Mouse (Mus musculus) hindbrain, postnatal 0 days (tissue): ENCODE measurements around the gene Prkcb. TPM values are rescaled to one million over a fixed set of nuclear protein-coding genes. Genes with fewer than 3 reads are reported as not detected.

Experiments used
- ATAC-seq: fragments of 200-750 bp; cut with Nextera tagmentation; 2 replicates; pipeline ENCODE4 v1.8.0; 2017; ENCODE audit warnings: mild to moderate bottlenecking, moderate TSS enrichment, moderate library complexity
- DNase-seq: peaks from one replicate; pipeline ENCODE4 v3.0.0-alpha.2; 2015; ENCODE audit warnings: low spot score
- H3K27ac ChIP-seq: fragments of 300-500 bp; sonication (generic); 2 replicates; pipeline ENCODE4 v1.5.1; 2014; ENCODE audit warnings: mild to moderate bottlenecking
- H3K27me3 ChIP-seq: fragments of 300-500 bp; sonication (generic); 2 replicates; pipeline ENCODE4 v1.6.1; 2014; ENCODE audit warnings: low read length, mixed read lengths; ENCODE audit not compliant: insufficient read depth
- H3K36me3 ChIP-seq: fragments of 300-500 bp; sonication (generic); 2 replicates; pipeline ENCODE4 v1.6.1; 2014; ENCODE audit warnings: low read length, mixed read lengths; ENCODE audit not compliant: insufficient read depth
- H3K4me1 ChIP-seq: fragments of 300-500 bp; sonication (generic); 2 replicates; pipeline ENCODE4 v1.6.1; 2014; ENCODE audit warnings: antibody characterized with exemption, low read length, mixed read lengths; ENCODE audit not compliant: insufficient read depth
- H3K4me2 ChIP-seq: fragments of 300-500 bp; sonication (generic); 2 replicates; pipeline ENCODE4 v1.6.1; 2014; ENCODE audit warnings: low read depth, mild to moderate bottlenecking, low read length, moderate library complexity, mixed read lengths
- H3K4me3 ChIP-seq: fragments of 300-500 bp; sonication (generic); 2 replicates; pipeline ENCODE4 v1.5.1; 2014; ENCODE audit warnings: low read length
- H3K9ac ChIP-seq: fragments of 300-500 bp; sonication (generic); replicated peaks from 2 replicates; pipeline ENCODE4 v1.6.1; 2014; ENCODE audit warnings: mild to moderate bottlenecking, low read length, moderate library complexity, mixed read lengths
- H3K9me3 ChIP-seq: fragments of 300-500 bp; sonication (generic); 2 replicates; pipeline ENCODE4 v1.6.1; 2016; ENCODE audit warnings: low read length, mixed read lengths
- CTCF ChIP-seq: IDR thresholded peaks from 2 replicates; pipeline ENCODE4 v1.5.1; 2016; ENCODE audit warnings: antibody characterized with exemption, control low read depth, low read depth
- WGBS: fragments of 180-500 bp; shearing (Covaris S2); extraction: QIAGEN DNeasy Blood & Tissue Kit; methylation state at CpG from one replicate; pipeline ENCODE4 v1.1.7; 2014; 5-methylcytosine and 5-hydroxymethylcytosine counted together
- polyA plus RNA-seq: library from polyadenylated mRNA; unstranded; fragments of >200 nt; fragmentation: Nextera tagmentation; extraction: Ambion mirVana; gene quantifications from 2 replicates; pipeline ENCODE4 v1.2.1, GENCODE M21; 2015
- total RNA-seq: library from RNA; depleted of rRNA; stranded (reverse); fragments of >200 nt; gene quantifications from 2 replicates; pipeline ENCODE4 v1.2.3, GENCODE M21; 2014

Gene Prkcb
- total and polyA plus RNA-seq, 2 experiments from 2014 or later, result 187 to 261 TPM

DNA sequence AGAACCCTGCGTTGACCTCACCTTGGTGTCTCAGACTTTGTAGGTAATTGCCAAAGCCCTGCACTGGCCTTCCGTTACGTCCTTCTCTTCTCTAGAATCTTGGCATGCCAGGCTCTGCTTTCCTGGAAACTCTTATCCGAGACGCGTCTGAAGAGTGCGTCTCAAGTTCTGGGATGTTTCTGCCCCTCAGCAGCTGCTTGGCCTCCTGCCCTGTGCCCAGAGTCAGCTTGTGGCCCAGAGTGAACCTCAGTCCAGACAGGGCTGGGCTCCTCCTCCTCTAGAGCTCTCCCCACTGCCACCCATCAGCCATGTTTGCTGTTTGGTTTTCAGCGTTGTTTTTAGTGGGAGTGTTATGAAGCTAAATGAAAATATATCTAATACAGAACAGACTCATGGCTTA, 203.5 kb downstream of the Prkcb start:
- no peaks in the 10 kb centered on the region for H3K27me3 ChIP-seq
- no peak overlapping the region for H3K4me2 ChIP-seq
- DNase-seq (no peak), ATAC-seq (no peak)
- no peaks in the 10 kb centered on the region for H3K4me1 ChIP-seq
- no peaks in the 10 kb centered on the region for H3K36me3 ChIP-seq
- no peaks in the 10 kb centered on the region for H3K9me3 ChIP-seq
- no peak overlapping the region for H3K9ac ChIP-seq
- 79% methylated on average over 8 of the region's 8 CpGs for WGBS
- 0 out of 2 replicates have a peak overlapping the region, but pooled peaks have one; percentile 27 for H3K27ac ChIP-seq
- H3K4me3 ChIP-seq, result no peak overlapping the region
- no peak for TF ChIP-seq CTCF

DNA sequence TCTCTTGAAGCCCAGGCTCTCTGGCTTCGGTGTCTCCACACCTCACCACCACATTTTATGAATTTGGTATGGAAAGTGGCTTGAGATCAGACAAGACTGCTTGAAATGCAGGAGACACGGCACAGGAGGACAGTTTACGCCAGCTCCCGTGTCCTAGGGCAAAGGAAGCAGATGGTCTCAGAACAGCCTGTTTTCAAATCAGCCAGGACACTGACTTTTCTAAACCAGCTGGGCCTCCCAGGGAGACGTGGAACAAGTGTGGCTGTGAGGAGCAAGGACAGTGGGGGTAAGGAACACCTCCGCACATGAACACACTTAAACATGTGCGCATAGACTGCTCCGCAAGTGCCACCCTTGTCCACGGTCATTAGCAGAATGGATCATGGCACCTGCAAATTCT, 204.4 kb downstream of the Prkcb start:
- H3K27ac ChIP-seq, result no peak overlapping the region

DNA sequence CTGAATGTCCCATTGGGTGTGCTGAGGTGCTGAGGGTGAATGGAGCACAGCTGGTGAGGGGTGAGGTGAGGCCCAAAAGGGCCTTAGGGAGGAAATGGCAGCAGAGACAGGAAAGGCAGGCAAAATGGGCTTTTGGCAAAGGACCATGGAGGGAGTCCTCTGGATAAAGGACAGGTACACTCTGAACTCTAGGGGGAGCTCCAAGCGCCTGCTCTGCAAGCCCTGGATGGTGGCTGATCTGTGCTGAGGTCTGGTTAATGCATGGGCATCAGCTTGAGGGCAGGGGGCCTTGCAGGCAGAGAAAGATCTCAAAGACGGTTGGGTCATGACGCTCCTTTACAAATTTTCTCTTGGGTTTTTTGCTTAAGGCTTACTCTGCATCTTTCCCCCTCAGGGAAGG, 205.5 kb downstream of the Prkcb start:
- Histone ChIP-seq H3K9me3 (no peaks in the 10 kb centered on the region), H3K27ac (no peak overlapping the region), H3K4me1 (no peaks in the 10 kb centered on the region; the same call in 1 of the 2 replicates), H3K4me2 (no peak overlapping the region), H3K4me3 (no peak overlapping the region), H3K36me3 (no peaks in the 10 kb centered on the region), H3K9ac (no peak overlapping the region), H3K27me3 (no peaks in the 10 kb centered on the region)
- TF ChIP-seq CTCF, result peak; percentile 68
- peak; percentile 69 for DNase-seq
- WGBS, result 17% methylated on average over 3 of the region's 3 CpGs
- ATAC-seq, result 0 out of 2 replicates have a peak, but pooled peaks have one; percentile 43

More for the DNA sequence above, 204.4 kb downstream of the Prkcb start:
- DNase-seq (no peak), ATAC-seq (no peak)
- H3K4me1 ChIP-seq, result no peaks in the 10 kb centered on the region
- H3K9me3 ChIP-seq, result no peaks in the 10 kb centered on the region
- no peak overlapping the region for H3K4me3 ChIP-seq
- H3K36me3 ChIP-seq, result no peaks in the 10 kb centered on the region
- 60% methylated on average over 9 of the region's 9 CpGs for WGBS
- no peaks in the 10 kb centered on the region for H3K27me3 ChIP-seq
- TF ChIP-seq CTCF, result no peak
- no peak overlapping the region for H3K4me2 ChIP-seq
- no peak overlapping the region for H3K9ac ChIP-seq

DNA sequence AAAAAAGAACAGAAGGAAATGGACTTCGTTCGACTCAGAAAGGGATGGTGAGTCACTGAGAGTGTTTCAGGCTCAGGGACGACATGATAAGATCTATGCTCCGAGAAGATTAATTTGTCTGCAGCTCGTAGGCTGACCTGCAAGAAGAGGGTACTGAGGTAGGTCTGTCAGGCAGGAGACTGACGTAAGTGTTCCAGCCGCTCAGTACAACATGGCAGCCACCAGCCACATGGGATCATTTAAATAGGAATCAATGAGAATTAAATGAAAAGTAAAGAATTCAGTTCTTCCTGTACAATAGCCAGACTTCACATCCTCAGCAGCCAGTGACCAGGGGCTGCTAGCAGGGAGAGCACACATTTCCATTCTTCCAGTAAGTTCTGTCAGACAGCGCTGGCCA, 209.0 kb downstream of the Prkcb start:
- ATAC-seq, result no peak
- no peaks in the 10 kb centered on the region for H3K27me3 ChIP-seq
- no peak overlapping the region for H3K4me3 ChIP-seq
- H3K4me2 ChIP-seq, result no peak overlapping the region
- H3K4me1 ChIP-seq, result peaks cover 10% of the 10 kb centered on the region; the same call in 1 of the 2 replicates
- no peak overlapping the region for H3K27ac ChIP-seq
- H3K9ac ChIP-seq, result no peak overlapping the region
- no peaks in the 10 kb centered on the region for H3K9me3 ChIP-seq
- no peak for TF ChIP-seq CTCF
- DNase-seq, result no peak
- H3K36me3 ChIP-seq, result no peaks in the 10 kb centered on the region
- WGBS, result 85% methylated on average over 8 of the region's 8 CpGs

DNA sequence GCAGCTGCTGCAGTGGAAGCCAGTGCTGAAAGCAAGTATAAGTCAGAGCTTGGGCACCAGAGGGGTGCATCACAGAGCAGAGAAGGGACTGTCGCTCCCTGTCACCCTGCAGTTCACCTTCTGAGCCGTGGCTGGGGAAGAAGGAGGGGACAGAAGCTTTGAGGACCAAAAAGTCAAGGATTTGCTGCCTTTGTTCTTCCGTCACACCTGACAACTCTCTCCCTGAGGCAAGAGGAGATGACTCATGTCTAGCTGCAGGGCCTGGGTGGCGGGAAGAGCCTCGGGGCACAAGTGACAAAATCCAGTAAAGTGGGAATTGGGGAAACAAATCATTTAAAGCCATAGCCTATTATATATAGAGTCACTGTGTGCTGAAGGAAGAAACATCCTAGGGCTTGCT, 209.9 kb downstream of the Prkcb start:
- Histone ChIP-seq H3K27me3 (no peaks in the 10 kb centered on the region), H3K9me3 (no peaks in the 10 kb centered on the region), H3K4me2 (no peak overlapping the region), H3K9ac (no peak overlapping the region), H3K27ac (no peak overlapping the region), H3K36me3 (no peaks in the 10 kb centered on the region), H3K4me1 (peaks cover 10% of the 10 kb centered on the region; the same call in 1 of the 2 replicates), H3K4me3 (no peak overlapping the region)
- ATAC-seq, result no peak
- no peak for DNase-seq
- TF ChIP-seq CTCF, result no peak
- WGBS, result 49% methylated on average over 5 of the region's 5 CpGs

DNA sequence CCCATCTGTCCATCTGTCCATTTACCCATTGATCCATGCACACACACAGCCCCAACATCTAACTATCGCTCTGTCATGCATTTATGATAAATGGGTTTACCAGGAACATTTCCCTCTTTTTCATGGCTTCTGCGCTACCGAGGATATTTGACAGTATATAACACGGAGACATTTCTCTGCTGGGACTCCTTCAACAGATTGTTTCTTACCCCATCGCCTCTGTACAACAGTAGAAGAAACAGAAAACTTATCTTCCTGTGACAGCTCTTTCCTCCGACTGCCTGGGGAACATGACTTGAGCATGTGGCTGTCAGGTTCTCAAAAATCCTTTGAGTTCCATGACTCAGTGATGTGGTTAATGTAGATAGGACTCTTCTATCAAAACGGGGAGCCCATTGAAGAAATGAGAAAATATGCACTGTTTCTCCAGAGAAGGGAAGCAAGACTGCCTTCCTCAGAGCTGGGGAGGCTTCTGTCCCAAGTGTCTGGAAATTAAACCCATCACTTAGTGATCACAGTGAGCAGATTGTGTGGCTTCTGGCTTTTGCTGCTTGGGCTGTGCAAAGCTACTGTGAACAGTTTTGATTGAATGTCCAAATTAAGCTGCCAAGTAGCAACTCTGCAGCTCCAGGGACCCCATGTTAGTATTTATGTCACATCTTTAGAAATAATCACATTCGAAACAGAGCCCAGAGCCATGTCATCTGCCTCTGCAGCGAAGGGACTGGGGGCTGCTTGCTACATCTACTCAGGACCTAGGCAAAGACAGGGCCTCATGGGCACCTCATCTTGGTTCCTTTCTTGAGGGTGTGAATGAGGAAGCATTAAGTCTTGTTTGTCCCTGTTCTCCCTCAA, 211.4 kb downstream of the Prkcb start:
- TF ChIP-seq CTCF, result no peak
- peak; percentile 53 for DNase-seq
- no peak overlapping the region for H3K27ac ChIP-seq

DNA sequence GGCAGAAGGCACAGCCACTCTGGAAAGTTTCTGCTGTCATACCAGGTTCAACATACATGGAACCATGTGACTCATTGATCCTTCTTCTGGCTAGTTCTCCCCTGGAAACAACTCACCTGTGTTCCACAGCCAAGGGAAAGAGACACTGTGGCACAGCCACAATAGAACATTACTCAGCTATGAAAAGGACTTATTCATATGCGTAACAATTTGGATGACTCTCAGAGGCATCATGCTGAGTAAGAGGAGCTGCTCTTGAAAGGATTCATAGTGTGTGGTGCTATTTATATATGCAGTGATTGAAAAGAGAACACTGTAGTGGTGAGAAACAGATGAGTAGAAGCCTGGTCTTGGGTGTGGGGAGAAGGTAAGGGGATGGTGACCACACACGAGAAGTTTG, 217.9 kb downstream of the Prkcb start:
- Histone ChIP-seq H3K36me3 (no peaks in the 10 kb centered on the region), H3K27me3 (no peaks in the 10 kb centered on the region), H3K9ac (no peak overlapping the region), H3K27ac (no peak overlapping the region), H3K4me2 (no peak overlapping the region), H3K4me1 (no peaks in the 10 kb centered on the region), H3K4me3 (no peak overlapping the region), H3K9me3 (no peaks in the 10 kb centered on the region)
- ATAC-seq (no peak), DNase-seq (no peak)
- no peak for TF ChIP-seq CTCF
- 72% methylated on average over 2 of the region's 2 CpGs for WGBS

More for the DNA sequence above, 211.4 kb downstream of the Prkcb start:
- no peaks in the 10 kb centered on the region for H3K36me3 ChIP-seq
- peak; percentile 83 for ATAC-seq
- no peak overlapping the region for H3K4me3 ChIP-seq
- no peaks in the 10 kb centered on the region for H3K27me3 ChIP-seq
- no peaks in the 10 kb centered on the region for H3K9me3 ChIP-seq
- H3K9ac ChIP-seq, result no peak overlapping the region
- WGBS, result 63% methylated on average over 9 of the region's 9 CpGs
- H3K4me1 ChIP-seq, result peaks cover 10% of the 10 kb centered on the region; the same call in 1 of the 2 replicates
- no peak overlapping the region for H3K4me2 ChIP-seq
